Mouse (Mus musculus) thymus, adult 2 months (tissue): Measurements from ENCODE around the gene Nceh1.

Experiments
- CTCF ChIP-seq: fragments of 200-500 bp; IDR thresholded peaks from 2 replicates; pipeline ENCODE4 v1.5.1; 2012; ENCODE audit warnings: mild to moderate bottlenecking, control low read depth, low read length, moderate library complexity, borderline replicate concordance; ENCODE audit not compliant: control insufficient read depth, poor library complexity, insufficient read depth; ENCODE audit errors: extremely low read depth
- POLR2A ChIP-seq: fragments of 200-500 bp; IDR thresholded peaks from 2 replicates; pipeline ENCODE4 v1.6.1; 2012; ENCODE audit warnings: mild to moderate bottlenecking, low read length, control low read depth, moderate library complexity; ENCODE audit not compliant: control insufficient read depth, poor library complexity, insufficient read depth; ENCODE audit errors: extremely low read depth

DNA sequence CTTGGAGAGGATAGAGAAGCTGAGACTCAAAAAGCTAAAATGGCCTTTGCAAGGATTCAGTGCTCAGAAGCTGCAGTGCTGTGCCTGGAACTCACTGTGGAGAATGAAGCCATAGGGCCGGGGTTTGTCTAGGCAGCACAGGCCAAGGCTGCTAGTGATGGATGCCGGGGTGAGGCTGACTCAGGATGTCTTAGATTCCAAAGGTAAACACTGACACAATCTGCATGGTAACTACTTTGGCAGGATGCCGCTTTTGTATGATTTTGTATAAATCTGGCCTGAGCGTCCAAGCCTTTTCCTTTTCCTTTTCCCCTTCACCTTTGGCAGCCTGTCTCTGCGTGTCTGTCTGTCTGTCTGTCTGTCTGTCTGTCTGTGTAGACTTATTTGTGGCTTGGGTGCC is 84.6 kb downstream of the Nceh1 start:
- no peak for TF ChIP-seq CTCF
- TF ChIP-seq POLR2A: no peak
